Mouse (Mus musculus): ENCODE measurements around the gene Snx32. TPM values are rescaled to one million over a fixed set of nuclear protein-coding genes. Genes with fewer than 3 reads are reported as not detected.

The Snx32 gene
- polyA plus RNA-seq, 1 experiment, result 1.1 TPM

- Histone ChIP-seq H3ac (ENCODE audit: control insufficient read depth, insufficient read length, low read depth) (peak overlapping the region; percentile 56), H3K4me3 (ENCODE audit: insufficient read depth, poor library complexity, severe bottlenecking) (peak overlapping the region; percentile 75), H3K27me3 (ENCODE audit: control insufficient read depth, insufficient read depth, insufficient read length) (no peaks in the 10 kb centered on the region), H3K36me3 (ENCODE audit: control insufficient read depth, insufficient read depth) (peaks cover 39% of the 10 kb centered on the region), H3K79me3 (ENCODE audit: low read depth) (peaks cover 25% of the 10 kb centered on the region), H3K79me2 (ENCODE audit: control insufficient read depth, insufficient read depth) (peaks cover 49% of the 10 kb centered on the region)
- TF ChIP-seq MYOG (IDR thresholded peaks at IDR 0.05; ENCODE audit: control insufficient read depth, extremely low read depth, insufficient read length), result no peak
- TF ChIP-seq CEBPB (IDR thresholded peaks at IDR 0.05; ENCODE audit: low read depth), result no peak
- TF ChIP-seq USF1 (IDR thresholded peaks at IDR 0.05; ENCODE audit: low read depth), result no peak
- no peak for TF ChIP-seq MYOD1 (IDR thresholded peaks at IDR 0.05; ENCODE audit: control insufficient read depth, insufficient read length, low read depth)
- no peak for TF ChIP-seq MAX (IDR thresholded peaks at IDR 0.05)
Measured at GRCm38 (mm10) chr19:5475069-5475714, 35.1 kb downstream of the Snx32 start.

- Histone ChIP-seq H3ac (ENCODE audit: control insufficient read depth, insufficient read length, low read depth) (peak overlapping the region; percentile 56), H3K36me3 (ENCODE audit: control insufficient read depth, insufficient read depth) (peaks cover 34% of the 10 kb centered on the region), H3K79me2 (ENCODE audit: control insufficient read depth, insufficient read depth) (peaks cover 49% of the 10 kb centered on the region), H3K4me3 (ENCODE audit: insufficient read depth, poor library complexity, severe bottlenecking) (peak overlapping the region; percentile 75), H3K79me3 (ENCODE audit: low read depth) (peaks cover 25% of the 10 kb centered on the region), H3K27me3 (ENCODE audit: control insufficient read depth, insufficient read depth, insufficient read length) (no peaks in the 10 kb centered on the region)
- TF ChIP-seq USF1 (IDR thresholded peaks at IDR 0.05; ENCODE audit: low read depth) (no peak), MAX (IDR thresholded peaks at IDR 0.05) (no peak), CEBPB (IDR thresholded peaks at IDR 0.05; ENCODE audit: low read depth) (no peak), CTCF (IDR thresholded peaks at IDR 0.05; ENCODE audit: control insufficient read depth, insufficient read depth, insufficient read length) (peak; percentile 5), MYOD1 (IDR thresholded peaks at IDR 0.05; ENCODE audit: control insufficient read depth, insufficient read length, low read depth) (no peak)
Measured at GRCm38 (mm10) chr19:5474281-5475068, 35.9 kb downstream of the Snx32 start.

DNA sequence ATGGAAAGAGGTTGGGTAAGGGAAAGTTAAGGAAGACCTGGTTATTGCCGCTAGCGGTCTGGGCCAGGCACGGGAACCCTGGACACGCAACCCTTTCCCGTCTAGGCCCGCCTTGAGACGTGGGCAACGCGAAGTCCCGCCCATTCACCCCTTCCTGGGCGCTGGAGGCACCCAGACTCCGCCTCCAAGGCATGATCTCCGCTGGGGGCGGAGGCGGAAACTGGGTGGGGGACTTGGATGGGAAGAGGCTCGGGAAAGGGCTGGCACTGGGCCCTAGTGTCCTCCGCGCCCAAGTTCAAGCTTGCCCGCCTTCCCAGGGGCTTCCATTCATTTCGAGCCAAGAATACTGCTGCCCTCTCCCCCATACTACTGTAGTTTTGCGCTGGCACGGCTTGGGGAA, 36.6 kb downstream of the Snx32 start, which contains the start of gene Efemp2:
Gene Efemp2 (plus strand): TSS at position 235 of the 400 bp plus-strand sequence.
- TF ChIP-seq USF1 (IDR thresholded peaks at IDR 0.05; ENCODE audit: low read depth), result no peak
- TF ChIP-seq MAX (IDR thresholded peaks at IDR 0.05), result peak; percentile 69
- no peak for TF ChIP-seq FOSL1 (IDR thresholded peaks at IDR 0.05; ENCODE audit: insufficient read depth, low read length, poor library complexity, severe bottlenecking)
- no peak for TF ChIP-seq CTCF (IDR thresholded peaks at IDR 0.05; ENCODE audit: control insufficient read depth, insufficient read depth, insufficient read length)
- Histone ChIP-seq H3K4me3 (ENCODE audit: insufficient read depth, poor library complexity, severe bottlenecking) (peak within 1 kb of the TSS; percentile 75), H3K36me3 (ENCODE audit: control insufficient read depth, insufficient read depth) (peaks cover 26% of the 10 kb centered on the region), H3ac (ENCODE audit: control insufficient read depth, insufficient read length, low read depth) (peak within 1 kb of the TSS; percentile 78), H3K27me3 (ENCODE audit: control insufficient read depth, insufficient read depth, insufficient read length) (no peaks in the 10 kb centered on the region), H3K79me2 (ENCODE audit: control insufficient read depth, insufficient read depth) (peaks cover 45% of the 10 kb centered on the region), H3K79me3 (ENCODE audit: low read depth) (peaks cover 25% of the 10 kb centered on the region)

- H3ac ChIP-seq (ENCODE audit: control insufficient read depth, insufficient read length, low read depth), result no peak overlapping the region
- H3K27me3 ChIP-seq (ENCODE audit: control insufficient read depth, insufficient read depth, insufficient read length), result no peaks in the 10 kb centered on the region
- peaks cover 37% of the 10 kb centered on the region for H3K79me2 ChIP-seq (ENCODE audit: control insufficient read depth, insufficient read depth)
Measured at GRCm38 (mm10) chr19:5472857-5473256, 37.5 kb downstream of the Snx32 start.

DNA sequence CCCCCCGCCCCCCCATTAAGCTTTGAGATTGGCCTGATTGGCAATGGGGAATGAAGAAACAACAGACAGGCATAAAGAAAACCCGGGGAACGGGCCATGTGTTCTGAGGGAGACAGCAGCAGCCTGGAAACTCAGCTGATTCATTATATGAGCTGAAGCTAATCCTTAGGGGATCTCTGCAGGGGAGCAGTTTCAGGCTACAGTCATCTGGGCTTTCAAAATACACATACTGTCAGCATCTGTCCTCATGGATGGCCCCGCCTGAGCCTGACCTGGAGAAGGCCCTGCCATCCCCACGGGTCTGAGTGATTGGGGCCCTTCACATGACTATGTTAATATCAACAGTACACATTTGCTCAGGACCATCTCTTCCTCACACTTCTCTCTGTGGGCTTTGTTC, 38.5 kb downstream of the Snx32 start:
- no peak overlapping the region for H3K4me3 ChIP-seq (ENCODE audit: insufficient read depth, poor library complexity, severe bottlenecking)
- H3ac ChIP-seq (ENCODE audit: control insufficient read depth, insufficient read length, low read depth), result no peak overlapping the region
- peaks cover 18% of the 10 kb centered on the region for H3K79me3 ChIP-seq (ENCODE audit: low read depth)
- no peak for TF ChIP-seq USF1 (IDR thresholded peaks at IDR 0.05; ENCODE audit: low read depth)
- no peak for TF ChIP-seq CEBPB (IDR thresholded peaks at IDR 0.05; ENCODE audit: low read depth)
- TF ChIP-seq MYOD1 (IDR thresholded peaks at IDR 0.05; ENCODE audit: control insufficient read depth, insufficient read length, low read depth), result no peak
- TF ChIP-seq CTCF (IDR thresholded peaks at IDR 0.05; ENCODE audit: control insufficient read depth, insufficient read depth, insufficient read length), result no peak
- TF ChIP-seq MYOG (IDR thresholded peaks at IDR 0.05; ENCODE audit: control insufficient read depth, extremely low read depth, insufficient read length), result no peak
- no peak for TF ChIP-seq MAX (IDR thresholded peaks at IDR 0.05)
- no peak for TF ChIP-seq FOSL1 (IDR thresholded peaks at IDR 0.05; ENCODE audit: insufficient read depth, low read length, poor library complexity, severe bottlenecking)
- H3K79me2 ChIP-seq (ENCODE audit: control insufficient read depth, insufficient read depth), result peaks cover 27% of the 10 kb centered on the region
- peaks cover 11% of the 10 kb centered on the region for H3K36me3 ChIP-seq (ENCODE audit: control insufficient read depth, insufficient read depth)
- H3K27me3 ChIP-seq (ENCODE audit: control insufficient read depth, insufficient read depth, insufficient read length), result no peaks in the 10 kb centered on the region

More at GRCm38 (mm10) chr19:5472857-5473256, 37.5 kb downstream of the Snx32 start:
- Histone ChIP-seq H3K36me3 (ENCODE audit: control insufficient read depth, insufficient read depth) (peaks cover 17% of the 10 kb centered on the region), H3K4me3 (ENCODE audit: insufficient read depth, poor library complexity, severe bottlenecking) (peak overlapping the region; percentile 7), H3K79me3 (ENCODE audit: low read depth) (peaks cover 22% of the 10 kb centered on the region)
- TF ChIP-seq MYOD1 (IDR thresholded peaks at IDR 0.05; ENCODE audit: control insufficient read depth, insufficient read length, low read depth), result no peak
- no peak for TF ChIP-seq CEBPB (IDR thresholded peaks at IDR 0.05; ENCODE audit: low read depth)
- no peak for TF ChIP-seq MYOG (IDR thresholded peaks at IDR 0.05; ENCODE audit: control insufficient read depth, extremely low read depth, insufficient read length)
- TF ChIP-seq MAX (IDR thresholded peaks at IDR 0.05), result peak; percentile 37
- no peak for TF ChIP-seq FOSL1 (IDR thresholded peaks at IDR 0.05; ENCODE audit: insufficient read depth, low read length, poor library complexity, severe bottlenecking)
